Mouse (Mus musculus): ENCODE results near the gene Zmiz1. TPM values are rescaled to one million over a fixed set of nuclear protein-coding genes. Genes with fewer than 3 reads are reported as not detected.

The Zmiz1 gene
- total and polyA plus RNA-seq, 2 experiments from 2014 or later, result 50.6 to 135 TPM

GRCm38 (mm10) chr14:25489336-25490078 lies 30.5 kb downstream of the Zmiz1 start:
- no peaks in the 10 kb centered on the region for H3K36me3 ChIP-seq (ENCODE audit: insufficient read depth, low read length)
- no peak for ATAC-seq
- no peaks in the 10 kb centered on the region for H3K27me3 ChIP-seq (ENCODE audit: insufficient read depth, low read length)
- H3K9me3 ChIP-seq (ENCODE audit: low read length), result no peaks in the 10 kb centered on the region
- no peak overlapping the region for H3K27ac ChIP-seq
- no peak overlapping the region for H3K9ac ChIP-seq (replicated peaks; ENCODE audit: low read length)
- TF ChIP-seq CTCF (IDR thresholded peaks at IDR 0.05; ENCODE audit: low read depth), result no peak
- H3K4me3 ChIP-seq (ENCODE audit: low read length), result no peak overlapping the region
- H3K4me2 ChIP-seq (ENCODE audit: low read depth, low read length), result no peak overlapping the region
- no peak for DNase-seq (ENCODE audit: low spot score)
- 59% methylated on average over 6 of the region's 6 CpGs for WGBS
- peaks cover 57% of the 10 kb centered on the region for H3K4me1 ChIP-seq (ENCODE audit: insufficient read depth, low read length)

DNA sequence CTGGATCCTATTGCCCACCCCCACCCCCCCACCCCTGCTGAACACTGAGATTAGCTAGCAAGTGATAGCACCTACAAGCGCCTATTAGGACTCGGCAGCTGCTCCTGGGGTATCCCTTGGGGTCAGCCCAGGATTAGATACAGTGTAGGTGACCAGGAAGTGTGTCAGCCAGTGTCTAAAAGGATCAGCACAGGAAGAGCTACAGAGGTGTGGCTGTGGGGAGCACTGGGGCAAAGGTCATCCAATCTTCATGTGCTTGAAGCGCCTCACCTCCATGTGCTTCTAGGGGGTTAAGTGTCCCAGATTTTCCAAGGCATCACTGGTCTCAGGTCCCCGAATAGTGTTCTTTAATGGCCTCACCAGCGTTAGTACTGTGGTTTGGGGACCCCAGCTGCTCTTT lies 33.0 kb downstream of the Zmiz1 start:
- Histone ChIP-seq H3K4me2 (ENCODE audit: low read depth, low read length) (no peak overlapping the region), H3K9me3 (ENCODE audit: low read length) (no peaks in the 10 kb centered on the region), H3K36me3 (ENCODE audit: insufficient read depth, low read length) (no peaks in the 10 kb centered on the region), H3K4me1 (ENCODE audit: insufficient read depth, low read length) (peaks cover 76% of the 10 kb centered on the region), H3K27me3 (ENCODE audit: insufficient read depth, low read length) (no peaks in the 10 kb centered on the region), H3K27ac (peak overlapping the region; percentile 73; the same call in 1 of the 2 replicates), H3K4me3 (ENCODE audit: low read length) (no peak overlapping the region), H3K9ac (replicated peaks; ENCODE audit: low read length) (no peak overlapping the region)
- TF ChIP-seq CTCF (IDR thresholded peaks at IDR 0.05; ENCODE audit: low read depth), result no peak
- DNase-seq (ENCODE audit: low spot score) (no peak), ATAC-seq (no peak)
- WGBS, result 76% methylated on average over 5 of the region's 5 CpGs

DNA sequence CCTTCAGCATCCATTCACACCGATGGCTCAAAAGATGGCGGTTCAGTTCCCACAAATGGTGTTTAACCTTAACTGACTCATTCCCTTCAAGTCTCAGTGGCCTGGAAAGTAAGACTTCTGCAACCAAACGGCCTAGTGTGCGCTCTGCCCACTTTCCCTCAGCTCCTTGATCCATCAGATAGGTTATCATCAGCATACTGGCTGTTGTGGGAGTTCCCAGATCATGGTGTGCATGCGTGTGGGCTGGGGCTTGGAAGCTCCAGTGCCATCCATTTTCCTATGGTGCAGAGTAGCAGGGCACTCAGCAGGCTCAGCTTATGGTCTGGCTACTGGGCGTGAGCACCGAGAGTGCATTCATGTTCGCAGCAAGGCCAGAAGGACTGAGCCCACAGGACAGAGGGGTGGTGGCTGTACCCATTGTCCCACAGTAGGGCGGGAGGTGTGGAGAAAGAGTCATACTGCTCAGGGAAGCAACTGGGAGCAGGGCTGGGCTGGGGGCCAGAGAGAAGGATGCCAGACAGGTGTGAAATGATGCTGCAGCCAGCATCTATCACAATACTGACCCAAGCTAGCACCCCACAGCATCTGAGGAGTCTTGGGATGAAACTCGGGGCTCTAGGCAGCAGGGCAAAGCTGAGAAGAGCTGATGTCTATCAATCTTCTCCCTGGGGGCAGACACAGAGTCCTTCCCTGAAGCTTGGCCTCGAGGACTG lies 33.7 kb downstream of the Zmiz1 start:
- no peaks in the 10 kb centered on the region for H3K27me3 ChIP-seq (ENCODE audit: insufficient read depth, low read length)
- TF ChIP-seq CTCF (IDR thresholded peaks at IDR 0.05; ENCODE audit: low read depth), result no peak
- no peaks in the 10 kb centered on the region for H3K36me3 ChIP-seq (ENCODE audit: insufficient read depth, low read length)
- no peak overlapping the region for H3K4me3 ChIP-seq (ENCODE audit: low read length)
- no peak; the same call in 1 of the 2 replicates for ATAC-seq
- no peak for DNase-seq (ENCODE audit: low spot score)
- peak overlapping the region; percentile 73 for H3K27ac ChIP-seq
- peak overlapping the region; percentile 22; the same call in 1 of the 2 replicates for H3K9ac ChIP-seq (replicated peaks; ENCODE audit: low read length)
- peaks cover 76% of the 10 kb centered on the region for H3K4me1 ChIP-seq (ENCODE audit: insufficient read depth, low read length)
- no peak overlapping the region for H3K4me2 ChIP-seq (ENCODE audit: low read depth, low read length)
- WGBS, result 60% methylated on average over 11 of the region's 11 CpGs
- H3K9me3 ChIP-seq (ENCODE audit: low read length), result no peaks in the 10 kb centered on the region

GRCm38 (mm10) chr14:25493301-25494241 lies 34.6 kb downstream of the Zmiz1 start:
- Histone ChIP-seq H3K36me3 (ENCODE audit: insufficient read depth, low read length) (no peaks in the 10 kb centered on the region), H3K4me2 (ENCODE audit: low read depth, low read length) (no peak overlapping the region), H3K9me3 (ENCODE audit: low read length) (no peaks in the 10 kb centered on the region), H3K9ac (replicated peaks; ENCODE audit: low read length) (peak overlapping the region; percentile 22; the same call in 1 of the 2 replicates), H3K4me1 (ENCODE audit: insufficient read depth, low read length) (peaks cover 79% of the 10 kb centered on the region), H3K27me3 (ENCODE audit: insufficient read depth, low read length) (no peaks in the 10 kb centered on the region), H3K27ac (peak overlapping the region; percentile 73), H3K4me3 (ENCODE audit: low read length) (no peak overlapping the region)
- 21% methylated on average over 22 of the region's 22 CpGs for WGBS
- TF ChIP-seq CTCF (IDR thresholded peaks at IDR 0.05; ENCODE audit: low read depth), result no peak
- peak; percentile 69 for DNase-seq (ENCODE audit: low spot score)
- peak; percentile 41 for ATAC-seq

DNA sequence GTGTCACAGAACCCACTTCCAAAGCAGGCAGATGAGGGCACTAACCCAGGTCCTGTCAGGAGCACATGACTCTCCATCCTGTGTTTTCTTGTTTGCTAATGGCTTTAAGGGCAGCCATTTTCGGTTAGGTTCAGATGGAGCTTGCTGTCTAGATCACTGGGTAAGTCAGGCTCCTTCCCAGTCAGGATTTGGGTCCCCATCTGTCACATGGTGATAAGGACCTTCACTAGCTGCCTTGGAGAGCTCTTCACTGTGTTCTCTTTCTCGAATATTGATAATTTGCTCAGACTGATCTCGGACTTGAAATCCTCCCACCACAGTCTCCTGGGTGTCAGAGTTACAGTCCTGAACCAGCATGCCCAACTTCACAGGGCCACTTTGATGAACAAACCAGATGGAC lies 35.8 kb downstream of the Zmiz1 start:
- Histone ChIP-seq H3K27ac (no peak overlapping the region), H3K4me2 (ENCODE audit: low read depth, low read length) (no peak overlapping the region), H3K27me3 (ENCODE audit: insufficient read depth, low read length) (no peaks in the 10 kb centered on the region), H3K9ac (replicated peaks; ENCODE audit: low read length) (no peak overlapping the region), H3K36me3 (ENCODE audit: insufficient read depth, low read length) (no peaks in the 10 kb centered on the region), H3K9me3 (ENCODE audit: low read length) (no peaks in the 10 kb centered on the region), H3K4me3 (ENCODE audit: low read length) (no peak overlapping the region), H3K4me1 (ENCODE audit: insufficient read depth, low read length) (peaks cover 85% of the 10 kb centered on the region)
- DNase-seq (ENCODE audit: low spot score), result no peak
- no peak for ATAC-seq
- TF ChIP-seq CTCF (IDR thresholded peaks at IDR 0.05; ENCODE audit: low read depth), result no peak
- WGBS, result 67% methylated on average over 3 of the region's 3 CpGs

GRCm38 (mm10) chr14:25496116-25496515 lies 37.1 kb downstream of the Zmiz1 start:
- TF ChIP-seq CTCF (IDR thresholded peaks at IDR 0.05; ENCODE audit: low read depth), result no peak
- peaks cover 89% of the 10 kb centered on the region for H3K4me1 ChIP-seq (ENCODE audit: insufficient read depth, low read length)
- no peak overlapping the region for H3K4me2 ChIP-seq (ENCODE audit: low read depth, low read length)
- peak overlapping the region; percentile 62; the same call in 1 of the 2 replicates for H3K27ac ChIP-seq
- DNase-seq (ENCODE audit: low spot score) (peak; percentile 72), ATAC-seq (peak; percentile 55; the same call in 1 of the 2 replicates)
- H3K4me3 ChIP-seq (ENCODE audit: low read length), result no peak overlapping the region
- H3K9me3 ChIP-seq (ENCODE audit: low read length), result no peaks in the 10 kb centered on the region
- WGBS, result 35% methylated on average over 2 of the region's 2 CpGs
- no peaks in the 10 kb centered on the region for H3K27me3 ChIP-seq (ENCODE audit: insufficient read depth, low read length)
- peak overlapping the region; percentile 13; the same call in 1 of the 2 replicates for H3K9ac ChIP-seq (replicated peaks; ENCODE audit: low read length)
- no peaks in the 10 kb centered on the region for H3K36me3 ChIP-seq (ENCODE audit: insufficient read depth, low read length)
